Mouse (Mus musculus): ENCODE measurements around the gene Tcte2. TPM values are rescaled to one million over a fixed set of nuclear protein-coding genes. Genes with fewer than 3 reads are reported as not detected.

The Tcte2 gene
- total and polyA plus RNA-seq, 2 experiments from 2014 or later = 9.8 to 18.7 TPM

DNA sequence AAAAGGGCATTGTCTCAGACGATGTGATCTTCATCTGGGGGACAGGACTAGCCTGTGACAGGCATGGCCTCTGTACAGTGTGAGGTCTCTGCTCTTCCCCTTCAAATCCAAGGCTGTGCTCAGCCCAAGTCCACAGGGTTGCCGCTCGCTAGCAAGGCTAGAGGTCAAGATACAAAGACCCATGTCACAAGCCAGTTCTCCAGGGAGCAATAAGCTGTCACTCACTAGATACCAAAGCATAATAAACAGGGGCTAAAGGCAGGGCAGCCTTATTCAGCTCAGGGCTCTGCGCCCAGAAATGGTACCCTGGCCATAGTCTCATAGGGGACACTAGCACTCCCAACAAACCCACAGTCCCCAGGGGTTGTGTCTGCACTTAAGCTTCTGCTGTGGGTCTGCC is 86.0 kb downstream of the Tcte2 start:
- no peak for ATAC-seq
- H3K4me3 ChIP-seq (ENCODE audit: low read length) = no peak overlapping the region
- H3K9me3 ChIP-seq (ENCODE audit: low read length) = no peaks in the 10 kb centered on the region; the same call in 1 of the 2 replicates
- 51% methylated on average over 4 of the region's 4 CpGs for WGBS
- TF ChIP-seq CTCF (IDR thresholded peaks at IDR 0.05; ENCODE audit: low read depth) = no peak
- H3K4me2 ChIP-seq (ENCODE audit: low read depth, low read length) = no peak overlapping the region
- no peak overlapping the region for H3K9ac ChIP-seq (replicated peaks; ENCODE audit: low read length)
- no peaks in the 10 kb centered on the region for H3K27me3 ChIP-seq (ENCODE audit: insufficient read depth, low read length)
- DNase-seq (ENCODE audit: low spot score) = no peak
- H3K4me1 ChIP-seq (ENCODE audit: insufficient read depth, low read length) = peaks cover 16% of the 10 kb centered on the region
- no peak overlapping the region for H3K27ac ChIP-seq
- H3K36me3 ChIP-seq (ENCODE audit: insufficient read depth, low read length) = no peaks in the 10 kb centered on the region

DNA sequence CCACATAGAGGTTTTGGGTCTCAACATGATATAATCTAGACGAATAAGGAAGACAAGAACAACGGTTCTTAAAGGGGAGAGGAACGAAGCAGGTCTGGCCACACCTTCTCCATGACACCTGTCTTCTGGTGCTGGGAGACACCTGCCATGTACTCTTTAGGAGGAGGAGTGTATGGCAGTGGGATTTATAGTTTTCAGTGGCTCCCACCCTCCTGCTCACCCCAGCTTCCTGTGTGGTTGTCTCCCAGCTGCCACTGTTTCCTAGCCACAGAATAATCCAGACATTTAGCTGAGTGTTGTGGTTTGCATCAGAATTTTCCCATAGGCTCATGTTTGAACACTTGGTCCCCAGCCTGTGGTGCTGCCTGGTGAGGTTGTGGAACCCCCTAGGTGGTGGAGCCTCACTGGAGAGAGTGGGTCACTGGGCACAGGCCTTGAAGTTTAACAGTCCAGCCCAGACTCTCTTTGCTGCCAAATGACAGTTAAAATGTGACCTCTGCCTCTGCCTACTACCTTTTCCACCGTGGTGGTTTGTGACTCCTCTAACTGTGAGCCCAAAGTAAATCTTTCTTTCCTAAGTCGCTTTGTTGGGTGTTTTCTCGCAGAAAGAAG is 86.8 kb downstream of the Tcte2 start:
- H3K9ac ChIP-seq (replicated peaks; ENCODE audit: low read length) = no peak overlapping the region
- H3K27me3 ChIP-seq (ENCODE audit: insufficient read depth, low read length) = no peaks in the 10 kb centered on the region
- DNase-seq (ENCODE audit: low spot score) (no peak), ATAC-seq (no peak)
- H3K4me2 ChIP-seq (ENCODE audit: low read depth, low read length) = no peak overlapping the region
- H3K9me3 ChIP-seq (ENCODE audit: low read length) = no peaks in the 10 kb centered on the region; the same call in 1 of the 2 replicates
- H3K36me3 ChIP-seq (ENCODE audit: insufficient read depth, low read length) = no peaks in the 10 kb centered on the region
- no peak overlapping the region for H3K27ac ChIP-seq
- H3K4me3 ChIP-seq (ENCODE audit: low read length) = no peak overlapping the region
- peaks cover 12% of the 10 kb centered on the region for H3K4me1 ChIP-seq (ENCODE audit: insufficient read depth, low read length)
- TF ChIP-seq CTCF (IDR thresholded peaks at IDR 0.05; ENCODE audit: low read depth) = no peak
- 86% methylated on average over 6 of the region's 6 CpGs for whole genome bisulfite sequencing

DNA sequence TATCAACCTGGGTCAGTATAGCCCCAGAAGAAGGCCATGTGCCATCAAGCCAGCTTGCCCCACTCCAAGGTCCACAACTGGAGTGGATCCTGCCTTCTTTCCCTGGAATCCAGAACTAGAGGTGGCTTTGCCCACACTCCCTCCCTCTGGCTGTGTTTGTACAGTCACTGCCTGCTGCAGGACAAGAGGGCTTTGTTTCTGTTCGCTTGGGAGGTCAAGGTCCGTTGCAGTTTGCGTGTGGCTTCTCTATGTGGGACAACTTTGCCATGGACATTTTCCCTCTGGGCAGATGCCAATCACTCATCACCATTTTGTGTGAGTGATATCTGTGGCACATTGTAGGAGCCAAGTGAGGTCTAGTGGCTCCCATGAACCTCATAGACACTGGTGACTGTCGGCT is 89.9 kb downstream of the Tcte2 start:
- no peak for ATAC-seq
- no peaks in the 10 kb centered on the region for H3K36me3 ChIP-seq (ENCODE audit: insufficient read depth, low read length)
- H3K4me3 ChIP-seq (ENCODE audit: low read length) = no peak overlapping the region
- peaks cover 25% of the 10 kb centered on the region for H3K4me1 ChIP-seq (ENCODE audit: insufficient read depth, low read length)
- H3K9ac ChIP-seq (replicated peaks; ENCODE audit: low read length) = no peak overlapping the region
- no peak for DNase-seq (ENCODE audit: low spot score)
- no peak for TF ChIP-seq CTCF (IDR thresholded peaks at IDR 0.05; ENCODE audit: low read depth)
- no peaks in the 10 kb centered on the region for H3K27me3 ChIP-seq (ENCODE audit: insufficient read depth, low read length)
- H3K9me3 ChIP-seq (ENCODE audit: low read length) = no peaks in the 10 kb centered on the region
- 65% methylated on average over 4 of the region's 4 CpGs for WGBS
- no peak overlapping the region for H3K27ac ChIP-seq
- H3K4me2 ChIP-seq (ENCODE audit: low read depth, low read length) = no peak overlapping the region

DNA sequence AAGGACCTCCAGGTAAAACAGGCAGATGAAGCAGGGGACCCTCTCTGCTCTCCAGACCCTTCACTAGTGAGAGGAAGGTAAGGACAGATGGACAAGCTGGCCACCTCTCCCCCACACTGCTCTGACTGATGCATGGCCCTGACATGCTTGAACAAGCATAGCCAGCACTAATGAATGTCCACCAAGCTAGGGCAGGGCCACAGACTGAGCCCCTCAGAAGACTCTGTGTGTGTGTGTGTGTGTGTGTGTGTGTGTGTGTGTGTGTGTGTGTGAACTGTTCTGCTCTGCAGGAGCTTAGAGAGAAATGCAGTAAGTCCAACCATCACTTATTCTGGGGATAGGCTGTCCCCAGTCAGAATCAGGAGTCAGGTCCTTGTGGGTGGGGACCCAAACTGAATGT is 91.4 kb downstream of the Tcte2 start:
- H3K9ac ChIP-seq (replicated peaks; ENCODE audit: low read length) = no peak overlapping the region
- ATAC-seq = no peak

DNA sequence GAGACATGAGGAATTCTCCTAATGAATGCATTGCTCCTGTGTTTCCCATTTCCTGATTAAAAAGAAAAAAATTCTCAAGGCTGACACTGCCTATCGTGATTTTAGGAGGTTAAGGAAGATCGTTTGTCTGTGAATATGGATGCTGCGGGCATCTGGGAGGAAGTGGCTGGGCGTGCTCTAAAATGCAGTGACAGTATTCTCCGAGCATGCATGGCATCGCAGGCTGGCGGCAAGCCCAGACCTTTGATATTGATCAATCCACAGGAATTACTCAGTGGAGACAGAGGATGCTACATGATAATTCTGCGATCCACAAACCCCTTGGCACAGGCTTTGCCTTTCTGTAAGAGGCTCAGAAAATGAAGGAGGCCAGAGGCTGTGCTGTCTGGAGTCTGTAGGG is 92.4 kb downstream of the Tcte2 start:
- DNase-seq (ENCODE audit: low spot score) (peak; percentile 83), ATAC-seq (peak; percentile 54)
- 0 out of 2 replicates have a peak overlapping the region, but pooled peaks have one; percentile 28 for H3K9ac ChIP-seq (replicated peaks; ENCODE audit: low read length)
- peaks cover 28% of the 10 kb centered on the region for H3K4me1 ChIP-seq (ENCODE audit: insufficient read depth, low read length)
- WGBS = 5% methylated on average over 8 of the region's 8 CpGs
- no peaks in the 10 kb centered on the region for H3K9me3 ChIP-seq (ENCODE audit: low read length)
- H3K27me3 ChIP-seq (ENCODE audit: insufficient read depth, low read length) = no peaks in the 10 kb centered on the region
- H3K4me3 ChIP-seq (ENCODE audit: low read length) = no peak overlapping the region
- peak overlapping the region; percentile 31; the same call in 1 of the 2 replicates for H3K4me2 ChIP-seq (ENCODE audit: low read depth, low read length)
- no peaks in the 10 kb centered on the region for H3K36me3 ChIP-seq (ENCODE audit: insufficient read depth, low read length)
- TF ChIP-seq CTCF (IDR thresholded peaks at IDR 0.05; ENCODE audit: low read depth) = no peak
- H3K27ac ChIP-seq = peak overlapping the region; percentile 85

More for the DNA sequence above, 91.4 kb downstream of the Tcte2 start:
- DNase-seq (ENCODE audit: low spot score) = no peak
- Histone ChIP-seq H3K4me3 (ENCODE audit: low read length) (no peak overlapping the region), H3K4me1 (ENCODE audit: insufficient read depth, low read length) (peaks cover 28% of the 10 kb centered on the region), H3K9me3 (ENCODE audit: low read length) (no peaks in the 10 kb centered on the region), H3K4me2 (ENCODE audit: low read depth, low read length) (no peak overlapping the region), H3K27me3 (ENCODE audit: insufficient read depth, low read length) (no peaks in the 10 kb centered on the region), H3K36me3 (ENCODE audit: insufficient read depth, low read length) (no peaks in the 10 kb centered on the region), H3K27ac (peak overlapping the region; percentile 85; the same call in 1 of the 2 replicates)
- no peak for TF ChIP-seq CTCF (IDR thresholded peaks at IDR 0.05; ENCODE audit: low read depth)

DNA sequence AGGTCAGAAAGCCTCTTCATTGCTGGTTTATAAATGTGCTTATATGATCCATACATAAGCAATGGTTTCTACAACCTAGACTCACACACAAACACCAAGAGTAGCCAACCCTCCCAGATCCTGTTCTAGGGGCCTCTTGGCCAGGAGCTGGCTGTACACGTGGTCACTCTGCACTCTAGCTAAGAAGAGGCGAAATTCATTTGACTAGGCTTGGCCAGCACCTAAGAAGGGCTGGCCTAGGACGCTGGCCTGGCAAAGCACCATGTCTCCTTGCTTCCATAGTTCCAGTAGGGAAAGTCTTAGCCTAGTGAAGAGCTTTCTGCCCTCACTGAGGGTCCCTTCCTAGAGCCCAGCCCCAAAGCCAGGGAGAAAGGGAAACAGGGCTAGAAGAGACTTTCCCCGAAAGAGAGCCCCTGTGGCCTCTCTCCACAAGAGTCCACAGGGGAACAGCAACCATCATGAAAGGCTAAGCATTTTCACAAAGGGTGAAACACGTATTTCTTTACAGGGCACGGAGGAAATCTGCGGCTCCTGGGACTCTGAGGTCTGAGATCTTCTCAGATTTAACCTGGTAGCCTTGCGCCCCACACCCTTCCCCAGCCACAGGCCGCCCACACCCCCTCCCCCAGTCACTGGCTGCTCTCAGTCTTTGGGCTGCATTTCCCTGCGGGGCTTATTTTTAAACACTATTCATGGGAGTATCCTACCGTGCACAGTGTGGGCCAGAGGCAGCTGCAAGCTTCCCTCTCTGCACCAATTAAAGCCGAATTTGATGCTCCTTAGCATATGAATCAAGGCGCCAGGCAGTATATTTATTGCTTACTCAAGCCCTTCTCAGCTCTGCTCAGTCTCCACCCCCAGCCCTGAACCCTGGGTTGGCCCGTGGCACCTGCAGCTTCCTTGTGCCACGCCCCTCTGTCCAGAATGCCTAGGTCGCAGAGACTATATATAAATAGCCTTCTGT is 93.3 kb downstream of the Tcte2 start:
- H3K4me1 ChIP-seq (ENCODE audit: insufficient read depth, low read length) = peaks cover 28% of the 10 kb centered on the region
- H3K36me3 ChIP-seq (ENCODE audit: insufficient read depth, low read length) = no peaks in the 10 kb centered on the region
- H3K27ac ChIP-seq = peak overlapping the region; percentile 85
- no peaks in the 10 kb centered on the region for H3K9me3 ChIP-seq (ENCODE audit: low read length)
- peak overlapping the region; percentile 38 for H3K9ac ChIP-seq (replicated peaks; ENCODE audit: low read length)
- ATAC-seq (peak; percentile 62), DNase-seq (ENCODE audit: low spot score) (peak; percentile 67)
- TF ChIP-seq CTCF (IDR thresholded peaks at IDR 0.05; ENCODE audit: low read depth) = no peak
- no peaks in the 10 kb centered on the region for H3K27me3 ChIP-seq (ENCODE audit: insufficient read depth, low read length)
- 7% methylated on average over 16 of the region's 16 CpGs for WGBS
- H3K4me3 ChIP-seq (ENCODE audit: low read length) = no peak overlapping the region
- H3K4me2 ChIP-seq (ENCODE audit: low read depth, low read length) = peak overlapping the region; percentile 31
